Mouse (Mus musculus) liver, embryonic 16.5 days (tissue): ENCODE results near the gene Mmp2. TPM values are rescaled to one million over a fixed set of nuclear protein-coding genes. Genes with fewer than 3 reads are reported as not detected.

Source experiments
- ATAC-seq: fragments of 200-750 bp; cut with Nextera tagmentation; 2 replicates; pipeline ENCODE4 v1.8.0; 2017; ENCODE audit warnings: low read depth, mild to moderate bottlenecking, moderate number of reproducible peaks, moderate library complexity
- H3K27ac ChIP-seq: fragments of 300-500 bp; sonication (generic); 2 replicates; pipeline ENCODE4 v1.5.1; 2014; ENCODE audit warnings: mild to moderate bottlenecking, low read length
- H3K27me3 ChIP-seq: fragments of 300-500 bp; sonication (generic); 2 replicates; pipeline ENCODE4 v1.6.1; 2014; ENCODE audit warnings: low read depth, low read length, mixed read lengths; ENCODE audit not compliant: control insufficient read depth, insufficient read depth
- H3K36me3 ChIP-seq: fragments of 300-500 bp; sonication (generic); 2 replicates; pipeline ENCODE4 v1.6.1; 2014; ENCODE audit warnings: mild to moderate bottlenecking; ENCODE audit not compliant: control insufficient read depth, insufficient read depth
- H3K4me1 ChIP-seq: fragments of 300-500 bp; sonication (generic); 2 replicates; pipeline ENCODE4 v1.6.1; 2014; ENCODE audit warnings: low read depth, low read length, mixed read lengths; ENCODE audit not compliant: control insufficient read depth
- H3K4me2 ChIP-seq: fragments of 300-500 bp; sonication (generic); 2 replicates; pipeline ENCODE4 v1.6.1; 2014; ENCODE audit warnings: low read depth, low read length, mixed read lengths
- H3K4me3 ChIP-seq: fragments of 300-500 bp; sonication (generic); 2 replicates; pipeline ENCODE4 v1.5.1; 2014; ENCODE audit warnings: low read depth, mild to moderate bottlenecking, low read length
- H3K9ac ChIP-seq: fragments of 300-500 bp; sonication (generic); 2 replicates; pipeline ENCODE4 v1.6.1; 2014; ENCODE audit warnings: low read depth, low read length
- H3K9me3 ChIP-seq: fragments of 300-500 bp; sonication (generic); replicated peaks from 2 replicates; pipeline ENCODE4 v1.6.1; 2016; ENCODE audit warnings: low read length; ENCODE audit not compliant: control insufficient read depth
- WGBS: fragments of 180-500 bp; shearing (Covaris S2); extraction: QIAGEN DNeasy Blood & Tissue Kit; methylation state at CpG from one replicate; pipeline ENCODE4 v1.1.7; 2014; ENCODE audit not compliant: insufficient replicate concordance; 5-methylcytosine and 5-hydroxymethylcytosine counted together
- polyA plus RNA-seq: library from polyadenylated mRNA; unstranded; fragments of >200 nt; fragmentation: Nextera tagmentation; extraction: Ambion mirVana; gene quantifications from 2 replicates; pipeline ENCODE4 v1.2.1, GENCODE M21; 2015

Gene Mmp2
- polyA plus RNA-seq, 1 experiment from 2014 or later: 10.1 TPM

DNA sequence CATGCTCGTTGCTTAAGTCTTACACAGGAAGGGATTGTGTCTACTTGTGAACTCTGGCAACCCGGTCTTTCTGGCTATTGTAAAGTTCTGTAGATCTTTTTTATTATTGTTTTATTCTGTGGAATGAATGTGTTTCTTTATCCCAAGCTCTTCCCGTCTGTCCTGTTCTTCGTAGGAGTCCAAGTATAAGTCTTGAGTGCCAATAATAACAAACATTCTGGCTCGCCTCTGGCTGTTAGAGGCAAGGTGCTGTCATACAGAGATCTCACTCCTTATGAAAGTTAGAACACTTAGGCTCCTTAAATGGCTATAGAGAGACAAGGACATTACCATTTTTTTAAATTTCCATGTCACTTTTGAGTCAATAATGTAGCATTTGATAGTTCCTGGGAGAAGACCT lies 69.5 kb downstream of the Mmp2 start:
- ATAC-seq: no peak
- Histone ChIP-seq H3K9me3 (no peaks in the 10 kb centered on the region), H3K4me1 (no peaks in the 10 kb centered on the region), H3K36me3 (no peaks in the 10 kb centered on the region), H3K27ac (no peak overlapping the region), H3K27me3 (no peaks in the 10 kb centered on the region), H3K9ac (no peak overlapping the region), H3K4me3 (no peak overlapping the region), H3K4me2 (no peak overlapping the region)
- WGBS: 45% methylated on average over 5 of the region's 5 CpGs

DNA sequence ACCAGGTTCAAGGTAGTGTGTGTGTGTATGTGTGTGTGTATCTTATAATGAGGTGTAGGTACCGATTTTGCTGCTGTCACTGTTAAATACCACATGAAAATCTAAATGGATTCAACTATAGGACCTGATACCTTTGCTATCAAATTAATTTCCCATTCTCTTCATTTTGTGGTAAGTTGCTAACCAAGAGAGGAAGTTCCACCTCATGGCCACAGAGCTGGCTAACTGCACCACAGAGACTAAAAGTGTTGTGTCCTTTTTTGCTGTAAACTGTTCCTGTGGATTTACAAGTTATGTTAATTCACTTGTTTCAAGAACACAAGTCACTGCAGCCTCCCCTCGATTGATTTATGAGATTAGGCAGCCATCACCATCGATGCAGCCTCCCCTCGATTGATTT lies 70.7 kb downstream of the Mmp2 start:
- H3K4me2 ChIP-seq: no peak overlapping the region
- 45% methylated on average over 4 of the region's 4 CpGs for WGBS
- H3K9me3 ChIP-seq: no peaks in the 10 kb centered on the region
- H3K9ac ChIP-seq: no peak overlapping the region
- H3K4me3 ChIP-seq: no peak overlapping the region
- ATAC-seq: no peak
- H3K27me3 ChIP-seq: no peaks in the 10 kb centered on the region
- no peak overlapping the region for H3K27ac ChIP-seq
- H3K4me1 ChIP-seq: no peaks in the 10 kb centered on the region
- no peaks in the 10 kb centered on the region for H3K36me3 ChIP-seq

DNA sequence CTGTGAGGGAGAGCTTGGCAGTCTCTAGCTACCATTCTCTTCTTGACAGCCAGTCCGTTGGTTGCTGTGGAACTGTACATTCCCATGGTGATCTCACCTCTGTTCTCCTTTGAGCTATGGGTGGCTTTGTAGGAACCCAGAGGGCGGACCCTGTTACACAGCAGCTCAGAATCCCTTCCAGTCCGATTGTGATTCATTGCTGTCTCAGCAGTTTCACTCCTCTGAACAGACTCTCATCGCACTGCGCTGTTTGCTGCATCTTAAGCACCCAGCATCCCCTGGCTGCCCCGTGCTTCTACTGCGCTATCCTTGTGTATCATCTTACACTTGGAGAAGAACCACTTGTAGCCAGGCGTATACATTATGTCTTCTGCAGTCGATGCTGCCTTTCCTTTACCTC lies 72.5 kb downstream of the Mmp2 start:
- Histone ChIP-seq H3K27me3 (no peaks in the 10 kb centered on the region), H3K4me1 (no peaks in the 10 kb centered on the region), H3K9me3 (no peaks in the 10 kb centered on the region), H3K27ac (no peak overlapping the region), H3K4me2 (no peak overlapping the region), H3K9ac (no peak overlapping the region), H3K4me3 (no peak overlapping the region), H3K36me3 (no peaks in the 10 kb centered on the region)
- no peak for ATAC-seq
- 80% methylated on average over 9 of the region's 9 CpGs for WGBS

DNA sequence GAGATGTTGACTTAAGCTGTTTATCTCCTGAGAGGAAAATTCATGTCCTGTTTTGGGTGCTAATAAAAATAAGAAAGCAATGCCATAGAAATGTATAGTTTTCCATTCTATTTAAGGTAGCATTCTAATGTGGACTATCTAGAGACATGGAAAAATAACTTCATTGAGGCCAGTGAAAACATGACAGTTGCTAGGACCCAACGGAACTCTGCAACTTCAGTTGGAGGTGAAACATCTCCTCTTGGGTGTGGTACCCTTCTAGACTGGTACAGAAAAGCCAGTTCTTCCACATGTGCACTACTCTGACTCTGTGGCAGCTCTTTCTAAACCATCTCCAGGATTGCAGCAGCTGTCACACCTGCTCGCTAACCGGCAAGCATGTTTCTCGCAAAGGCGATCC lies 74.0 kb downstream of the Mmp2 start, which contains the start of gene Capns2:
Gene Capns2, plus strand, starts transcription at position 301 of the 400 bp plus-strand sequence.
- ATAC-seq: no peak
- no peak within 1 kb of the TSS for H3K4me2 ChIP-seq
- H3K9ac ChIP-seq: no peak within 1 kb of the TSS
- no peaks in the 10 kb centered on the region for H3K27me3 ChIP-seq
- H3K4me3 ChIP-seq: no peak within 1 kb of the TSS
- no peaks in the 10 kb centered on the region for H3K36me3 ChIP-seq
- no peaks in the 10 kb centered on the region for H3K4me1 ChIP-seq
- WGBS: 79% methylated on average over 5 of the region's 5 CpGs
- H3K9me3 ChIP-seq: no peaks in the 10 kb centered on the region
- no peak within 1 kb of the TSS for H3K27ac ChIP-seq

DNA sequence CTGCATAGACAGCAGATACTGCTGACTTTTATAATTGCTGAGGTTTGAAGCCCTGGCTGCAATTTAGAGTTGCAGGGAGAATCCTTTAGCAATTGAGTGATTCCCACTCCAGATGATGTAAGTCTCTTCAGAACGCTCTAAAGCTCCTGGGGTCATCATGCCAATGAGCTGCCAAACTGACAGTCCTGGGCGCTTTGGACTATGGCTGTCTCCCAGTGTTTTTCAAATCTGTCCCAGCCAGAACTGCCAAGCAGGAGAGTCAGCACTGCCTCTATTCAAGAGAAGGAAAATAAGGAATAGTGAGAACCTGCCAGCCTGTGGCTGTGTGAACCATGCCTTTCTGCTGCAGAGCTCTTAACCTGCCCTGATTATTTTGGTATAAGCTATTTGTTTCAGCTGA lies 75.9 kb downstream of the Mmp2 start:
- ATAC-seq: no peak
- Histone ChIP-seq H3K27me3 (no peaks in the 10 kb centered on the region), H3K4me1 (no peaks in the 10 kb centered on the region), H3K9me3 (no peaks in the 10 kb centered on the region), H3K36me3 (no peaks in the 10 kb centered on the region), H3K9ac (no peak overlapping the region), H3K4me2 (no peak overlapping the region), H3K4me3 (no peak overlapping the region), H3K27ac (no peak overlapping the region)
- WGBS: 67% methylated on average over 2 of the region's 2 CpGs

Other genes starting within 250 kb of the Mmp2 start
- gene Irx6, start 153.0 kb upstream of the Mmp2 start, polyA plus RNA-seq: not detected in 2 replicates
- 5.0 TPM in 2 replicates for gene Lpcat2, start 28.0 kb downstream of the Mmp2 start, polyA plus RNA-seq
- gene Capns2, start 74.1 kb downstream of the Mmp2 start, polyA plus RNA-seq: not detected in 2 replicates
- gene Slc6a2, start 132.8 kb downstream of the Mmp2 start, polyA plus RNA-seq: not detected in 2 replicates
- not detected in 2 replicates for gene Ces1a, start 220.9 kb downstream of the Mmp2 start, polyA plus RNA-seq